Mouse (Mus musculus): ENCODE data around the gene Mat2b.

Gene Mat2b

DNA sequence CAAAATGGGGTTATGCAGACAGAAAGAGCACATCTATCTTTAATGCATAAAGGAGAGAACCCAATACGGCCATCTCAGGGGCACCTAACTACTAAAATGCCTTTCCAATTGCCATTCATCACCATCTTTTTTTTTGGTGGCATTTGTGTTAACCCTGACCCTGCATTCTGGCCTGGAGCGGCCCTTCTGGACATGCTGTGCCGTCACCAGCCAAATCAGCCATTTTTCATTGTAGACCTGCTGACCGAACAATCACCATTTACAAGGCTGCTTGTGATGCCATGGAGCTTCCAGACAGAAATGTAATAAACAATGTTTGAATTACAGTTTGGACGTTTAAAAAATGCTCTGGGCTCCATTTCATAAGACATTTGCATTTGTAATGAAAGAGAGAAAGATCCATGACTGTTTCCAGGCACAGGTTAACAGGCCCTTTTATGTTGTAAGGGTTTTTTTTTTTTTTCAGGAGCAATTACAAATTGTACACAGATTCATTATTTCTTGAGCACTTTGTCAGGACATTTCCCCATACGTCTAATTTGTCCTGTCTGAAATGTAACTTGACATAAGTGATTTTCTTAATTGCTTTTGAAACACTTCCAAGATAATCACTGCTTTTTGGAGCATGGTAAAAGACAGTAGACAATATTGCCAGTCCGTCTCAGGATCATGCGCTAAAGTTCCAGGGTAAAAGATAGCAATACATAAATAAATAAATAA, 45.1 kb downstream of the Mat2b start:
- DNase-seq (ENCODE audit: low spot score): no peak

GRCm38 (mm10) chr11:40647246-40647645, 47.8 kb downstream of the Mat2b start:
- DNase-seq (ENCODE audit: low spot score): no peak

All from urinary bladder, postnatal 14 days (tissue).